Mouse (Mus musculus): ENCODE measurements at regions not wholly inside any gene's neighbourhood (a gene's known extent, or its start where the extent isn't known, plus 50 kb on each side); places are given as distances from the start of the nearest gene placed in this dataset.

GRCm38 (mm10) chr14:61975301-61975732, 317.1 kb upstream of the Rnaseh2b start:
- H3K4me1 ChIP-seq (replicated peaks; ENCODE audit: control insufficient read depth, insufficient read depth, low read length), result peaks cover 6% of the 10 kb centered on the region
- H3K27me3 ChIP-seq (ENCODE audit: control insufficient read depth, insufficient read depth, low read length), result no peaks in the 10 kb centered on the region
- H3K27ac ChIP-seq (ENCODE audit: control insufficient read depth, insufficient read depth, low read length), result no peak overlapping the region
- H3K36me3 ChIP-seq (ENCODE audit: control insufficient read depth, insufficient read depth, low read length), result no peaks in the 10 kb centered on the region
- no peak for TF ChIP-seq POLR2A (IDR thresholded peaks at IDR 0.05; ENCODE audit: control insufficient read depth, extremely low read depth, insufficient read depth, low read length, poor library complexity)
- no peak for TF ChIP-seq CTCF (IDR thresholded peaks at IDR 0.05; ENCODE audit: borderline replicate concordance, control insufficient read depth, extremely low read depth, insufficient read depth, low read length, poor library complexity)
- 92% methylated on average over 6 of the region's 6 CpGs for WGBS
- no peak for DNase-seq
- no peak overlapping the region for H3K4me3 ChIP-seq (ENCODE audit: control insufficient read depth, insufficient read depth, low read length)

GRCm38 (mm10) chr14:61980581-61980980, 311.8 kb upstream of the Rnaseh2b start:
- 86% methylated on average over 3 of the region's 3 CpGs for WGBS
- Histone ChIP-seq H3K4me1 (replicated peaks; ENCODE audit: control insufficient read depth, insufficient read depth, low read length) (no peaks in the 10 kb centered on the region), H3K27ac (ENCODE audit: control insufficient read depth, insufficient read depth, low read length) (no peak overlapping the region), H3K36me3 (ENCODE audit: control insufficient read depth, insufficient read depth, low read length) (no peaks in the 10 kb centered on the region), H3K4me3 (ENCODE audit: control insufficient read depth, insufficient read depth, low read length) (no peak overlapping the region), H3K27me3 (ENCODE audit: control insufficient read depth, insufficient read depth, low read length) (no peaks in the 10 kb centered on the region)
- DNase-seq, result no peak
- TF ChIP-seq POLR2A (IDR thresholded peaks at IDR 0.05; ENCODE audit: control insufficient read depth, extremely low read depth, insufficient read depth, low read length, poor library complexity) (no peak), CTCF (IDR thresholded peaks at IDR 0.05; ENCODE audit: borderline replicate concordance, control insufficient read depth, extremely low read depth, insufficient read depth, low read length, poor library complexity) (no peak)

- H3K4me1 ChIP-seq (replicated peaks; ENCODE audit: control insufficient read depth, insufficient read depth, low read length), result no peaks in the 10 kb centered on the region
- WGBS, result 91% methylated on average over 3 of the region's 3 CpGs
- H3K36me3 ChIP-seq (ENCODE audit: control insufficient read depth, insufficient read depth, low read length), result no peaks in the 10 kb centered on the region
- no peak for DNase-seq
- TF ChIP-seq CTCF (IDR thresholded peaks at IDR 0.05; ENCODE audit: borderline replicate concordance, control insufficient read depth, extremely low read depth, insufficient read depth, low read length, poor library complexity), result no peak
- TF ChIP-seq POLR2A (IDR thresholded peaks at IDR 0.05; ENCODE audit: control insufficient read depth, extremely low read depth, insufficient read depth, low read length, poor library complexity), result no peak
- H3K27me3 ChIP-seq (ENCODE audit: control insufficient read depth, insufficient read depth, low read length), result no peaks in the 10 kb centered on the region
- H3K27ac ChIP-seq (ENCODE audit: control insufficient read depth, insufficient read depth, low read length), result no peak overlapping the region
- no peak overlapping the region for H3K4me3 ChIP-seq (ENCODE audit: control insufficient read depth, insufficient read depth, low read length)
Observed at GRCm38 (mm10) chr14:61985575-61985974, 306.8 kb upstream of the Rnaseh2b start.

GRCm38 (mm10) chr14:61986203-61986602, 306.2 kb upstream of the Rnaseh2b start:
- no peaks in the 10 kb centered on the region for H3K27me3 ChIP-seq (ENCODE audit: control insufficient read depth, insufficient read depth, low read length)
- H3K36me3 ChIP-seq (ENCODE audit: control insufficient read depth, insufficient read depth, low read length), result no peaks in the 10 kb centered on the region
- H3K27ac ChIP-seq (ENCODE audit: control insufficient read depth, insufficient read depth, low read length), result no peak overlapping the region
- H3K4me3 ChIP-seq (ENCODE audit: control insufficient read depth, insufficient read depth, low read length), result no peak overlapping the region
- DNase-seq, result no peak
- H3K4me1 ChIP-seq (replicated peaks; ENCODE audit: control insufficient read depth, insufficient read depth, low read length), result no peaks in the 10 kb centered on the region
- TF ChIP-seq POLR2A (IDR thresholded peaks at IDR 0.05; ENCODE audit: control insufficient read depth, extremely low read depth, insufficient read depth, low read length, poor library complexity) (no peak), CTCF (IDR thresholded peaks at IDR 0.05; ENCODE audit: borderline replicate concordance, control insufficient read depth, extremely low read depth, insufficient read depth, low read length, poor library complexity) (no peak)
- WGBS, result 92% methylated on average over 13 of the region's 13 CpGs

GRCm38 (mm10) chr14:61995253-61995652, 297.1 kb upstream of the Rnaseh2b start:
- Histone ChIP-seq H3K36me3 (ENCODE audit: control insufficient read depth, insufficient read depth, low read length) (no peaks in the 10 kb centered on the region), H3K4me3 (ENCODE audit: control insufficient read depth, insufficient read depth, low read length) (no peak overlapping the region), H3K27ac (ENCODE audit: control insufficient read depth, insufficient read depth, low read length) (no peak overlapping the region), H3K4me1 (replicated peaks; ENCODE audit: control insufficient read depth, insufficient read depth, low read length) (peaks cover 2% of the 10 kb centered on the region; the same call in 1 of the 2 replicates), H3K27me3 (ENCODE audit: control insufficient read depth, insufficient read depth, low read length) (no peaks in the 10 kb centered on the region)
- 53% methylated on average over 1 of the region's 1 CpGs for WGBS
- TF ChIP-seq CTCF (IDR thresholded peaks at IDR 0.05; ENCODE audit: borderline replicate concordance, control insufficient read depth, extremely low read depth, insufficient read depth, low read length, poor library complexity), result no peak
- TF ChIP-seq POLR2A (IDR thresholded peaks at IDR 0.05; ENCODE audit: control insufficient read depth, extremely low read depth, insufficient read depth, low read length, poor library complexity), result no peak
- peak; percentile 13 for DNase-seq

- H3K4me3 ChIP-seq (ENCODE audit: control insufficient read depth, insufficient read depth, low read length), result no peak overlapping the region
- TF ChIP-seq POLR2A (IDR thresholded peaks at IDR 0.05; ENCODE audit: control insufficient read depth, extremely low read depth, insufficient read depth, low read length, poor library complexity) (no peak), CTCF (IDR thresholded peaks at IDR 0.05; ENCODE audit: borderline replicate concordance, control insufficient read depth, extremely low read depth, insufficient read depth, low read length, poor library complexity) (no peak)
- no peaks in the 10 kb centered on the region for H3K27me3 ChIP-seq (ENCODE audit: control insufficient read depth, insufficient read depth, low read length)
- no peak overlapping the region for H3K27ac ChIP-seq (ENCODE audit: control insufficient read depth, insufficient read depth, low read length)
- peaks cover 2% of the 10 kb centered on the region; the same call in 1 of the 2 replicates for H3K4me1 ChIP-seq (replicated peaks; ENCODE audit: control insufficient read depth, insufficient read depth, low read length)
- H3K36me3 ChIP-seq (ENCODE audit: control insufficient read depth, insufficient read depth, low read length), result no peaks in the 10 kb centered on the region
- no peak for DNase-seq
Observed at GRCm38 (mm10) chr14:61997736-61998135, 294.7 kb upstream of the Rnaseh2b start.

- DNase-seq, result no peak
- no peak overlapping the region for H3K27ac ChIP-seq (ENCODE audit: control insufficient read depth, insufficient read depth, low read length)
- 26% methylated on average over 3 of the region's 3 CpGs for WGBS
Observed at GRCm38 (mm10) chr14:61998259-61998658, 294.1 kb upstream of the Rnaseh2b start.

More at GRCm38 (mm10) chr14:61998259-61998658, 294.1 kb upstream of the Rnaseh2b start:
- Histone ChIP-seq H3K36me3 (ENCODE audit: control insufficient read depth, insufficient read depth, low read length) (no peaks in the 10 kb centered on the region), H3K27me3 (ENCODE audit: control insufficient read depth, insufficient read depth, low read length) (no peaks in the 10 kb centered on the region), H3K4me3 (ENCODE audit: control insufficient read depth, insufficient read depth, low read length) (no peak overlapping the region), H3K4me1 (replicated peaks; ENCODE audit: control insufficient read depth, insufficient read depth, low read length) (peaks cover 2% of the 10 kb centered on the region; the same call in 1 of the 2 replicates)
- TF ChIP-seq POLR2A (IDR thresholded peaks at IDR 0.05; ENCODE audit: control insufficient read depth, extremely low read depth, insufficient read depth, low read length, poor library complexity) (no peak), CTCF (IDR thresholded peaks at IDR 0.05; ENCODE audit: borderline replicate concordance, control insufficient read depth, extremely low read depth, insufficient read depth, low read length, poor library complexity) (no peak)

All from thymus, adult 2 months (tissue).